Mouse (Mus musculus): ENCODE data around the gene Cdc42bpb. TPM values are rescaled to one million over a fixed set of nuclear protein-coding genes. Genes with fewer than 3 reads are reported as not detected.

Gene Cdc42bpb
- polyA plus RNA-seq, 1 experiment = 472 TPM

DNA sequence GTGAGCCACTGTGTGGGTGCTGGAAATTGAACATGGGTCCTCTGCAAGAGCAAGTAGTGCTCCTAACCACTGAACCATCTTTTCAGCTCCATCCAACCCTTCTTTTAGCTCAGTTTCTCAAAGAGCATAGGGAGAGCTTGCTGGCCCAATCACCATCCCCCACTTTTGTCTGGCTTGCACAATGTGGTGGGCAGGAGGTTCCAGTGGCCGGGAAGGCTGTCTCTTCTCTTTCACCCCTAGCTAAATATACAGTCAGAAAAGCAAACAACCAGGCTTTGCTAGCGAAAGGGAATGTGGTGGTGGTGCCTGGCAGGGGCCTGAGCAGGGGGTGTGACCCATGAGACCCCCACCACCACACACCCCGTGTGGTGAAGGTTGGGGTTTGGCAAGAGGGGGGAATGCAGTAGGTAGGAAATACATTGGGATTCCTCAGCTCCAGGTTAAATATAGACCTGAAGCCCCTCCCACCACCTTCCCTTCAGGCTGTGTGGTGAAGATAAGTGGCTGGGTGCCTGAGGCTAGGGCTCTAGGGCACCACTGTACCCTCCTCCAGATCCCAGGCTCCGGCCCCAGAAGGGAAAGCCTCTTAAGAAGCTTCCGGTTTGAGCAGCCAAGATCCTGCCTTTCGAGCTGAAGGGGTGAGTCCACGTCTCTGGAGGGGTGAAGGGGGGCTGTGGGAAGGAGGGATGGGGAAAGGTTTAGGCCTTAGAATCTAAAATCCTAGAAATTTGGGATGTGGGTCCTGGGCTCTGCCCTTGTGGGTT, 43.6 kb upstream of the Cdc42bpb start:
- H3K4me3 ChIP-seq (ENCODE audit: low read depth, low read length) = peak overlapping the region; percentile 62
- no peaks in the 10 kb centered on the region for H3K27me3 ChIP-seq (ENCODE audit: control insufficient read depth, insufficient read depth, low read length)
- peaks cover 15% of the 10 kb centered on the region for H3K4me1 ChIP-seq (ENCODE audit: control insufficient read depth, insufficient read depth, insufficient read length, low read length)
- peak overlapping the region; percentile 88 for H3K27ac ChIP-seq (ENCODE audit: insufficient read depth, low read depth, low read length)
- TF ChIP-seq CTCF (IDR thresholded peaks at IDR 0.05; ENCODE audit: extremely low read depth, insufficient read length, insufficient replicate concordance, low read depth, low read length) (no peak), POLR2A (IDR thresholded peaks at IDR 0.05; ENCODE audit: low read depth, low read length) (peak; percentile 38; the same call in 1 of the 2 replicates)
- peaks cover 26% of the 10 kb centered on the region for H3K36me3 ChIP-seq (ENCODE audit: control insufficient read depth, insufficient read depth, low read length)
- WGBS = 41% methylated on average over 7 of the region's 7 CpGs

DNA sequence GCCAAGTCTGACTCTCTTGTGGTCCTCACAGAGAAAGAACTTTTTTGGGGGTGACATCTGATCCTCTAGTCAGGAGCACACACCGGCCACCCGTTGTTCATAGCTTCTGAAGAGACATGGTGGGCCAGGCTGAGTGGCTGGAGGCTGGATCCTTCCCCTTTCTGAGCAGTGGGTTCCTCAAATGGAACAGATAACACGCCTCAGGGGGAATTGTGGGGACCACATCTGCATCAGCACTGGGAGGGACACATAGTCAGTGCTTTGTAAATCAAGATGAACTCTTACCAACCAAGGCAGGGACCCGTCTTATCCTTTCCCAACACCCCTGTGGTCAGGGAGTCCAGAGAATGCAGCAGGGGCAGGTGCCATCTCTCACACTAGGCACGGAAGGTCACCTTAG, 42.4 kb upstream of the Cdc42bpb start:
- TF ChIP-seq POLR2A (IDR thresholded peaks at IDR 0.05; ENCODE audit: low read depth, low read length) (no peak), CTCF (IDR thresholded peaks at IDR 0.05; ENCODE audit: extremely low read depth, insufficient read length, insufficient replicate concordance, low read depth, low read length) (no peak)
- 72% methylated on average over 5 of the region's 5 CpGs for WGBS

DNA sequence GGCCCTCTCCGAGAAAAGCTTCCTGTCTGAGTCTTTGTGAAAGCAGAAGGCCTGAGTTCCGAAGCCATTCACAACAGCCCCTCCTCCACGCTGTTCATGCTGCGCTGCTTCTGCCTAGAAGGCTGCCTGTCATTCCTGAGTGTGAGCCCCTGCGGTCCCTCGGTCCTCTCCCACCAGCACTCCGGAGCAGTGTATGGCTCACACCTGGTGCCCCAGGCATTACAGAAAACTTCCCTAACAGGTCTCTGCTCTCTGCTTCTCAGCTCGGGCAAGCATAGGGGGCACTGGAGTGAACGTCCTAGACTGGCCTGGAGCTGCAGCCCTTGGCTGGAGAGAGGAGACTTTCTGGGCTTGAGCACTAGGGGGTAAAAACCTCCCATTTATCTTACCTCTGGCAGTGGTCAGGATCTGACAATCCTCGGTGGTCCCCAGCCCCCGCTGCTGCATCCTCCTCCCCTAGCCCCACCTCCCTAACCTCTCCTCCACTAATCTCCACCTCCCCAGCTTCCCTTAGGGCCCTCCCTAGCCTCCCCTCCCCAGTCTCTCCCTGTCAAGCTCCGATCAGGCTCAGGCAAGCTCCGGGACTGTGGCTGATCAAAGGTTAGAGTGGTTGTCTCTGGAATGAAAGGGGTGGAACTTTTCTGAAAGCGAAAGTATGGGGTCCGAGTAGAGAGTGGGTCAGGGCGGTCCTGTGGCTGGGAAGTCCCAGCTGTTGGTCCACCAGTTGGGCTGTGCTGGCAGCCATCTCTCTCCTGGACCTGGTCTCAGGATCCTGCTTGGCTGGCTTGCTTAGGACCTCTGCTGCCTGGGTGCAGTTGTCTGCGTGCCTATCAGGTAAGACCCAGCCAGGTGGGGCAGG, 39.6 kb upstream of the Cdc42bpb start, which contains the start of gene Exoc3l4:
Exoc3l4 (plus strand) TSS at position 97 of the 859 bp plus-strand sequence.
- Histone ChIP-seq H3K27ac (ENCODE audit: insufficient read depth, low read depth, low read length) (peak within 1 kb of the TSS; percentile 90), H3K4me3 (ENCODE audit: low read depth, low read length) (peak within 1 kb of the TSS; percentile 67), H3K36me3 (ENCODE audit: control insufficient read depth, insufficient read depth, low read length) (peaks cover 3% of the 10 kb centered on the region), H3K4me1 (ENCODE audit: control insufficient read depth, insufficient read depth, insufficient read length, low read length) (peaks cover 11% of the 10 kb centered on the region), H3K27me3 (ENCODE audit: control insufficient read depth, insufficient read depth, low read length) (no peaks in the 10 kb centered on the region)
- WGBS = 5% methylated on average over 17 of the region's 17 CpGs
- peak; percentile 65; the same call in 1 of the 2 replicates for TF ChIP-seq POLR2A (IDR thresholded peaks at IDR 0.05; ENCODE audit: low read depth, low read length)
- no peak; the same call in 1 of the 2 replicates for TF ChIP-seq CTCF (IDR thresholded peaks at IDR 0.05; ENCODE audit: extremely low read depth, insufficient read length, insufficient replicate concordance, low read depth, low read length)

More for the DNA sequence above, 42.4 kb upstream of the Cdc42bpb start:
- no peaks in the 10 kb centered on the region for H3K27me3 ChIP-seq (ENCODE audit: control insufficient read depth, insufficient read depth, low read length)
- peak overlapping the region; percentile 27 for H3K4me3 ChIP-seq (ENCODE audit: low read depth, low read length)
- H3K4me1 ChIP-seq (ENCODE audit: control insufficient read depth, insufficient read depth, insufficient read length, low read length) = peaks cover 11% of the 10 kb centered on the region
- peaks cover 24% of the 10 kb centered on the region for H3K36me3 ChIP-seq (ENCODE audit: control insufficient read depth, insufficient read depth, low read length)
- peak overlapping the region; percentile 74; the same call in 1 of the 2 replicates for H3K27ac ChIP-seq (ENCODE audit: insufficient read depth, low read depth, low read length)

DNA sequence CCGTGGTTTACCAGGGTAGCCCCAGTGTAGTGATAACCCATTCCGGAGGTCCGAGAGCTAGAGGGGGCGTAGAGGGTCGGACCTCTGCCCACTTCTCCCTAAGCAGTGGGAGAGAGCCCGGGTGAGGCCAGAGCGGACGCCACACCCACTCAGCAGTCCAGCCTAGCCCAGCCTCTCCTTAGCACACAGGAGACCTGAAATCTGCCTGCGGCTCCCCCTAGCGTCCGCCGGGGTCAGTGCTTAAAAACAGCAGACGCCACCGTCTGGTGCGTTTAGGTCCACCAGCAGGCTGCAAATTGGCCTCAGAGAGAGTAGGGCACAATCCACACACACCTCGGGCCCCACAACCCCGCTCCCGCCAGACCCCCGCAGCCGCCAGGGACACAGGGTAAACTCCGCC, 35.8 kb upstream of the Cdc42bpb start:
- 3% methylated on average over 21 of the region's 21 CpGs for WGBS
- no peak overlapping the region for H3K27ac ChIP-seq (ENCODE audit: insufficient read depth, low read depth, low read length)
- peak overlapping the region; percentile 27 for H3K4me3 ChIP-seq (ENCODE audit: low read depth, low read length)

DNA sequence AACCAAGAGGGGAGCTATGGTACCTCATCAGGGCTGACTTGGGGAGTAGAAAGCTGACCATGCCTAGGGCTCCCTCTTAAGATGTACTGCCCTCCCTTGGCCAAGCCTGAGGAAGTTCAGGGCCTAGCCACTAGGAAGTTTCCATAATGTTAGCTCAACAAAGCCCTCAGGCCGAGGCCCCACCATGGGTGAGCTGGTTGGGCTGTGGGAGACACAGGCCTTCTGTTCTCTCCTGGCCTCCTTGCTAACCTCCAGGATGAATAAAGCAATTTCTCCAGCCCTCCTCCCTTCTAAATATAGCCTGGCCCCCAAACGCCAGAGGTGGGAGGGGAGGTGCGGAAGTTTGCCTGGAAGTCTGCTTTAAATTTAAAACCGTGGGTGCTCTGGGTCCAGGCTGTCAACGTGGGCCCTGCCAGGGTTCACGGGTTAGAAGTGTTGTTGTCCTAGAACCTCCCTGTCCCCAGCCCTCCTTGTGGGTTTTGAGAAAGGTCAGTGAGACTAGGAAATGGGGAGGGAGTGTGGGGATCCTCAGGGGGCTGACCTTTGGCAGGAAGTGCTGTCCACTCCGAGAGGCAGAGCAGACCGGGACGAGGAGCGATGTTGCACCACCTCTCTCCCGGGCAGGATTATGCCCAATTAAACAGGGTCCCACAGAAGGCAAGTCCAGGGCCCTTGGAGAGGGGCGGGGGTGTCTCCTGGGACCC, 35.2 kb upstream of the Cdc42bpb start:
- H3K27ac ChIP-seq (ENCODE audit: insufficient read depth, low read depth, low read length) = no peak overlapping the region
- H3K4me3 ChIP-seq (ENCODE audit: low read depth, low read length) = peak overlapping the region; percentile 27
- no peak for TF ChIP-seq CTCF (IDR thresholded peaks at IDR 0.05; ENCODE audit: extremely low read depth, insufficient read length, insufficient replicate concordance, low read depth, low read length)
- no peak for TF ChIP-seq POLR2A (IDR thresholded peaks at IDR 0.05; ENCODE audit: low read depth, low read length)
- H3K36me3 ChIP-seq (ENCODE audit: control insufficient read depth, insufficient read depth, low read length) = no peaks in the 10 kb centered on the region
- H3K27me3 ChIP-seq (ENCODE audit: control insufficient read depth, insufficient read depth, low read length) = peaks cover 2% of the 10 kb centered on the region; the same call in 1 of the 2 replicates
- WGBS = 44% methylated on average over 12 of the region's 12 CpGs
- peaks cover 8% of the 10 kb centered on the region for H3K4me1 ChIP-seq (ENCODE audit: control insufficient read depth, insufficient read depth, insufficient read length, low read length)

More for the DNA sequence above, 35.8 kb upstream of the Cdc42bpb start:
- TF ChIP-seq CTCF (IDR thresholded peaks at IDR 0.05; ENCODE audit: extremely low read depth, insufficient read length, insufficient replicate concordance, low read depth, low read length) (peak; percentile 98), POLR2A (IDR thresholded peaks at IDR 0.05; ENCODE audit: low read depth, low read length) (no peak)
- peaks cover 8% of the 10 kb centered on the region for H3K4me1 ChIP-seq (ENCODE audit: control insufficient read depth, insufficient read depth, insufficient read length, low read length)
- no peaks in the 10 kb centered on the region for H3K36me3 ChIP-seq (ENCODE audit: control insufficient read depth, insufficient read depth, low read length)
- H3K27me3 ChIP-seq (ENCODE audit: control insufficient read depth, insufficient read depth, low read length) = no peaks in the 10 kb centered on the region

DNA sequence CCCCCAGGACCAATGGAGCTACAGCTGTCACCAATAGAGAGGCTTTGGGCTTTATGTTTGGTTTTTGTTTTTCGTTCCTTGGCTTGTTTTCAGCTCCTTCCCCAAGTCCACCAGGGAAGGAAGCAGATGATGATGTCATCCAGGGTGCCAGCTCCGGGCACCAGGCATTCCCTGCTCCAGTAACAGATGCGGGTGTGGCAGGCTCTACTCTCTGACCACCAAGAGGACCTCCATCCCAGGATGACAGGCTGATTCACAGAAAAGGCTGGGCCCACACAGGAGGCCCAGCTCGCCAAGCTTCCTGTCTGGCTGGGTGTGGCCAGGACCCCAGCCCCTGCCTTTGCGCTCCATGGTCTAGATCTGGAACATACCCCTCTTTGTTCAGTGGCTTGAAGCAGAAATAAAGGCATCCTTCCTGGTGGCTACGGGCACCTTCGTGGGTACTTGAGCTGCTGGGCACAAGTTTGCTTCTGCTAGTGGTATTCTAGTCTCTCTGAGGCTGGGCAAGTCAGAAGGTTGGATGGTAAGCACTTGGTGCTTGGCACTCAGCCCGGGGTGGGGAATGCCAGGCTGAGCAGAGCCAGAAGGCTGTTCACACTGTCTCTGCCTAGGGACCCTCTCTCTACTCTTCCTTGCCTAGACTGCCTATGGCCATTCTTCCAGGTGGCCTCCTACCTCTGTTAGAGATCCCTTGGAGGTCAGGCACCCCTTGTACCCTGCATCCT, 34.3 kb upstream of the Cdc42bpb start:
- TF ChIP-seq CTCF (IDR thresholded peaks at IDR 0.05; ENCODE audit: extremely low read depth, insufficient read length, insufficient replicate concordance, low read depth, low read length) (no peak), POLR2A (IDR thresholded peaks at IDR 0.05; ENCODE audit: low read depth, low read length) (no peak)
- no peak overlapping the region for H3K4me3 ChIP-seq (ENCODE audit: low read depth, low read length)
- 65% methylated on average over 8 of the region's 8 CpGs for WGBS
- no peaks in the 10 kb centered on the region for H3K36me3 ChIP-seq (ENCODE audit: control insufficient read depth, insufficient read depth, low read length)
- H3K27ac ChIP-seq (ENCODE audit: insufficient read depth, low read depth, low read length) = no peak overlapping the region
- H3K27me3 ChIP-seq (ENCODE audit: control insufficient read depth, insufficient read depth, low read length) = peaks cover 11% of the 10 kb centered on the region; the same call in 1 of the 2 replicates
- peaks cover 4% of the 10 kb centered on the region for H3K4me1 ChIP-seq (ENCODE audit: control insufficient read depth, insufficient read depth, insufficient read length, low read length)

Measured in small intestine, adult 2 months (tissue).